Comparison of ENCODE assay signal across 10 mouse cellular contexts in genomic region chr7:12913556-12913955, GRCm38 (mm10). TPM values are rescaled to one million over a fixed set of nuclear protein-coding genes. Genes with fewer than 3 reads are reported as not detected.
DNase-seq lines count a peak whose midpoint lies in the region; TF ChIP-seq lines count a peak whose summit lies in the region.
"Had no signal": no experiment of that assay in that cellular context is flagged by ENCODE, and none has a peak within 500 bp of the region (broad histone marks: within the 10 kb centered on the region; RNA-seq: fewer than 3 reads in every experiment).

No protein-coding gene starts in this region.

- H3K27me3 ChIP-seq in cerebellum, adult 2 months (ENCODE audit: control insufficient read depth, insufficient read depth, low read length): no peaks in the 10 kb centered on the region

- H3K4me3 ChIP-seq in cerebellum, adult 2 months (replicated peaks; ENCODE audit: insufficient read depth, low read depth, low read length): no peak overlapping the region

- no peak overlapping the region for H3K27ac ChIP-seq in cerebellum, adult 2 months (ENCODE audit: insufficient read depth, low read length)

- peak; percentile 54 for TF ChIP-seq CTCF in cerebellum, adult 2 months (IDR thresholded peaks at IDR 0.05; ENCODE audit: borderline replicate concordance, insufficient read depth, low read depth, low read length)
- TF ChIP-seq CTCF in brain, embryonic 14.5 days (IDR thresholded peaks at IDR 0.05; ENCODE audit: borderline replicate concordance, extremely low read depth, insufficient read depth, insufficient read length): peak; percentile 41; the same call in 1 of the 2 replicates

- H3K4me1 ChIP-seq in cerebellum, adult 2 months (ENCODE audit: control insufficient read depth, insufficient read depth, low read length): no peaks in the 10 kb centered on the region

- DNase-seq in cerebellum, adult 2 months: no peak
- no peak for DNase-seq in cerebellum, adult 18-20 months
- DNase-seq in kidney, postnatal 36 days: peak; percentile 19
- DNase-seq in kidney, adult 8-10 months: no peak
- peak; percentile 47 for DNase-seq in 3T3-L1 (ENCODE audit: low read depth, low spot score)
- DNase-seq in brain, embryonic 14.5 days (ENCODE audit: low read depth): peak; percentile 52
- DNase-seq in right cerebral cortex, postnatal 14 days: no peak
- no peak for DNase-seq in adrenal gland, postnatal 14 days
- DNase-seq: adrenal gland, postnatal 25 days; gastrocnemius, postnatal 10 days had no signal

- no peak for TF ChIP-seq POLR2A in cerebellum, adult 2 months (IDR thresholded peaks at IDR 0.05; ENCODE audit: borderline replicate concordance, insufficient read depth, low read length)
- no peak for TF ChIP-seq POLR2A in brain, embryonic 14.5 days (IDR thresholded peaks at IDR 0.05; ENCODE audit: borderline replicate concordance, extremely low read depth, insufficient read depth, insufficient read length, poor library complexity, severe bottlenecking)

RNA-seq across cellular contexts. Expression of gene Rps5, which starts 8.5 kb away (rescaled TPM):
- polyA plus RNA-seq in cerebellum, adult 2 months (2012; rRNA removed): 670 and 700 TPM in 2 replicates
- polyA plus RNA-seq in brain, embryonic 14.5 days (2012; rRNA removed): 2,137 and 2,684 TPM in 2 replicates
- 842 and 996 TPM in 2 replicates for total RNA-seq in adrenal gland, postnatal 14 days (2021)

RNA-seq across cellular contexts. Expression of gene Rnf225, which starts 13.7 kb away (rescaled TPM):
- polyA plus RNA-seq in cerebellum, adult 2 months (2012; rRNA removed): 2.6 and 3.5 TPM in 2 replicates
- polyA plus RNA-seq in brain, embryonic 14.5 days (2012; rRNA removed): 2.6 and 3.3 TPM in 2 replicates
- total RNA-seq in adrenal gland, postnatal 14 days (2021): 0.41 and 0.52 TPM in 2 replicates

RNA-seq across cellular contexts. Expression of gene Zscan22, which starts 15.9 kb away (rescaled TPM):
- 13.1 and 14.0 TPM in 2 replicates for polyA plus RNA-seq in cerebellum, adult 2 months (2012; rRNA removed)
- polyA plus RNA-seq in brain, embryonic 14.5 days (2012; rRNA removed): 14.2 and 17.8 TPM in 2 replicates
- 11.0 and 12.5 TPM in 2 replicates for total RNA-seq in adrenal gland, postnatal 14 days (2021)

RNA-seq across cellular contexts. Expression of gene Zfp128, which starts 32.6 kb away (rescaled TPM):
- 5.6 and 6.1 TPM in 2 replicates for polyA plus RNA-seq in cerebellum, adult 2 months (2012; rRNA removed)
- polyA plus RNA-seq in brain, embryonic 14.5 days (2012; rRNA removed): 9.4 and 10.5 TPM in 2 replicates
- 3.7 and 4.7 TPM in 2 replicates for total RNA-seq in adrenal gland, postnatal 14 days (2021)

RNA-seq across cellular contexts. Expression of gene Zfp324, which starts 52.1 kb away (rescaled TPM):
- polyA plus RNA-seq in cerebellum, adult 2 months (2012; rRNA removed): 5.8 and 6.2 TPM in 2 replicates
- polyA plus RNA-seq in brain, embryonic 14.5 days (2012; rRNA removed): 14.1 and 16.1 TPM in 2 replicates
- total RNA-seq in adrenal gland, postnatal 14 days (2021): 8.0 and 9.5 TPM in 2 replicates

Comparison
In these comparisons a context has a peak if more than half of its experiments do, and no peak if none do; other contexts are left out.
1. DNase-seq: peak in kidney, postnatal 36 days (2 of 2), 3T3-L1 (single experiment) and brain, embryonic 14.5 days (single experiment); none in cerebellum, adult 2 months (0 of 2), cerebellum, adult 18-20 months (0 of 2), kidney, adult 8-10 months (0 of 2), right cerebral cortex, postnatal 14 days (single experiment) and adrenal gland, postnatal 14 days (single experiment).